Mouse (Mus musculus) forebrain, postnatal 0 days (tissue): ENCODE data around the gene Prkcg. TPM values are rescaled to one million over a fixed set of nuclear protein-coding genes. Genes with fewer than 3 reads are reported as not detected.
A peak's percentile ranks its signal among the peaks of the same experiment; 100 is the strongest.

Experiments used
- ATAC-seq: fragments of 200-750 bp; cut with Nextera tagmentation; 2 replicates; pipeline ENCODE4 v1.8.0; 2017; ENCODE audit warnings: mild to moderate bottlenecking, moderate library complexity
- DNase-seq: peaks from one replicate; pipeline ENCODE4 v3.0.0-alpha.2; 2015
- H3K27ac ChIP-seq: fragments of 300-500 bp; sonication (generic); 2 replicates; pipeline ENCODE4 v1.5.1; 2014; ENCODE audit warnings: low read depth, mild to moderate bottlenecking, antibody characterized with exemption, low read length, moderate library complexity, mixed read lengths
- H3K27me3 ChIP-seq: fragments of 300-500 bp; sonication (generic); 2 replicates; pipeline ENCODE4 v1.6.1; 2014; ENCODE audit warnings: mild to moderate bottlenecking, low read length, mixed read lengths; ENCODE audit not compliant: insufficient read depth
- H3K36me3 ChIP-seq: fragments of 300-500 bp; sonication (generic); 2 replicates; pipeline ENCODE4 v1.6.1; 2014; ENCODE audit warnings: mild to moderate bottlenecking, moderate library complexity; ENCODE audit not compliant: insufficient read depth
- H3K4me1 ChIP-seq: fragments of 300-500 bp; sonication (generic); 2 replicates; pipeline ENCODE4 v1.6.1; 2014; ENCODE audit warnings: antibody characterized with exemption; ENCODE audit not compliant: insufficient read depth
- H3K4me2 ChIP-seq: fragments of 300-500 bp; sonication (generic); 2 replicates; pipeline ENCODE4 v1.6.1; 2014; ENCODE audit warnings: low read depth, mild to moderate bottlenecking, moderate library complexity
- H3K4me3 ChIP-seq: fragments of 300-500 bp; sonication (generic); 2 replicates; pipeline ENCODE4 v1.5.1; 2014; ENCODE audit warnings: low read depth, low read length, mixed read lengths
- H3K9ac ChIP-seq: fragments of 300-500 bp; sonication (generic); 2 replicates; pipeline ENCODE4 v1.6.1; 2014; ENCODE audit warnings: mild to moderate bottlenecking
- H3K9me3 ChIP-seq: fragments of 300-500 bp; sonication (generic); 2 replicates; pipeline ENCODE4 v1.6.1; 2016; ENCODE audit warnings: low read length
- CTCF ChIP-seq: sonication (generic); IDR thresholded peaks from 2 replicates; pipeline ENCODE4 v1.5.1; 2016; ENCODE audit warnings: antibody characterized with exemption, control low read depth, low read depth
- WGBS: fragments of 180-500 bp; shearing (Covaris S2); extraction: QIAGEN DNeasy Blood & Tissue Kit; methylation state at CpG from one replicate; pipeline ENCODE4 v1.1.7; 2014; 5-methylcytosine and 5-hydroxymethylcytosine counted together
- polyA plus RNA-seq: library from polyadenylated mRNA; unstranded; fragments of >200 nt; fragmentation: Nextera tagmentation; extraction: Ambion mirVana; gene quantifications from 2 replicates; pipeline ENCODE4 v1.2.1, GENCODE M21; 2015
- total RNA-seq: library from RNA; depleted of rRNA; stranded (reverse); fragments of >200 nt; gene quantifications from 2 replicates; pipeline ENCODE4 v1.2.3, GENCODE M21; 2014

The Prkcg gene
- total and polyA plus RNA-seq, 2 experiments from 2014 or later = 10.2 to 15.1 TPM

DNA sequence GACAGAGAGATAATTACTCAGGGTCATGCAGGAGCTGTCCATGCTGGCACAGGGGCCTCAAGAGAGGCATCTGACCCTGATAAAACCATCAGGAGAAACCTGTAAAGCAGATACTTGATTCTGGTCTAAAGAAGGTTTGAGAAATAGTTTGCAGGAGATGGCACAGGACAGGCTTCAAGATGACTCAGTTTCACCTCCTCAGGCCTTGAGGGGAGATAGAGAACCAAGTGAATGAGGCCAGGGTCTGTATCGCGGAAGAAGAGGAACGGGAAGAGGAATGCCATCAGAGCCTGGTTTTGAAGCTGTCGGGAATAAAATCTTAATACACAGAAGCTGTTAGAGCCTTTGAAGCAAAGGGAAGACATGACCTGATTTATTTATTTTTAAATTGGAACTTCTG is 28.7 kb downstream of the Prkcg start:
- Histone ChIP-seq H3K27ac (no peak overlapping the region), H3K27me3 (no peaks in the 10 kb centered on the region), H3K36me3 (peaks cover 27% of the 10 kb centered on the region), H3K9me3 (no peaks in the 10 kb centered on the region), H3K9ac (no peak overlapping the region), H3K4me3 (no peak overlapping the region), H3K4me2 (no peak overlapping the region), H3K4me1 (no peaks in the 10 kb centered on the region)
- no peak for TF ChIP-seq CTCF
- ATAC-seq = no peak
- DNase-seq = no peak
- WGBS = 50% methylated on average over 4 of the region's 4 CpGs

GRCm38 (mm10) chr7:3320856-3321255 is 31.9 kb downstream of the Prkcg start:
- Histone ChIP-seq H3K9me3 (no peaks in the 10 kb centered on the region), H3K4me2 (no peak overlapping the region), H3K4me3 (no peak overlapping the region), H3K4me1 (no peaks in the 10 kb centered on the region), H3K9ac (no peak overlapping the region), H3K36me3 (peaks cover 39% of the 10 kb centered on the region), H3K27me3 (no peaks in the 10 kb centered on the region), H3K27ac (no peak overlapping the region)
- no peak for TF ChIP-seq CTCF
- no peak for DNase-seq
- no peak for ATAC-seq
- 67% methylated on average over 3 of the region's 3 CpGs for WGBS

DNA sequence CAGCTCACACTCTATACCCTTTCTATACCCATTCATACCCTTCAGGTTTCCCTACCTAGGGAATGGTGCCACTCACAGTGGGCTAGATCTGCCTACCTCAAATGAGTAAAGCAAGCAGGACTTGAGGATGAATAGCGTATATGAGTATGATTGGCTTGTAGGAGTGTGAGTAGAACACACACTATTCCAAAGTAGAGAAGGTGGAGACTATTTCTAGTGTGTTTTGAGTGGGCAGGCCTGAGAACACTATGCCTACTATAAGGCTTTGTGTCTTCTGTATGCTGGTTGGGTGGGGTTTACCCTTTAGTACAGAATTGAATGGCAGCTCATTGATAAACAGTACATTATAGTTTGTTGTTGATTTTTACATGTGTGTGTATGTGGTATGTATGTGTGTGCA is 34.8 kb downstream of the Prkcg start:
- Histone ChIP-seq H3K27me3 (no peaks in the 10 kb centered on the region), H3K4me2 (no peak overlapping the region), H3K4me3 (no peak overlapping the region), H3K9ac (no peak overlapping the region), H3K4me1 (no peaks in the 10 kb centered on the region), H3K9me3 (no peaks in the 10 kb centered on the region), H3K27ac (no peak overlapping the region), H3K36me3 (peaks cover 53% of the 10 kb centered on the region)
- no peak for DNase-seq
- 90% methylated on average over 1 of the region's 1 CpGs for WGBS
- ATAC-seq = no peak
- no peak for TF ChIP-seq CTCF

GRCm38 (mm10) chr7:3327961-3328360 is 39.0 kb downstream of the Prkcg start:
- DNase-seq (no peak), ATAC-seq (no peak)
- Histone ChIP-seq H3K36me3 (peaks cover 34% of the 10 kb centered on the region), H3K4me2 (no peak overlapping the region), H3K9ac (no peak overlapping the region), H3K27me3 (no peaks in the 10 kb centered on the region), H3K27ac (no peak overlapping the region), H3K4me1 (no peaks in the 10 kb centered on the region), H3K9me3 (no peaks in the 10 kb centered on the region), H3K4me3 (no peak overlapping the region)
- 83% methylated on average over 4 of the region's 4 CpGs for WGBS
- TF ChIP-seq CTCF = no peak

- H3K9me3 ChIP-seq = no peaks in the 10 kb centered on the region
- no peak overlapping the region for H3K4me3 ChIP-seq
- peak; percentile 87 for DNase-seq
- 21% methylated on average over 31 of the region's 31 CpGs for WGBS
- no peak overlapping the region for H3K9ac ChIP-seq
- ATAC-seq = peak; percentile 30; the same call in 1 of the 2 replicates
- peak overlapping the region; percentile 26; the same call in 1 of the 2 replicates for H3K4me2 ChIP-seq
- H3K27me3 ChIP-seq = no peaks in the 10 kb centered on the region
- H3K27ac ChIP-seq = no peak overlapping the region
- H3K4me1 ChIP-seq = 0 out of 2 replicates have a peak, but pooled peaks cover 8% of the 10 kb centered on the region
- peak; percentile 97 for TF ChIP-seq CTCF
- H3K36me3 ChIP-seq = peaks cover 22% of the 10 kb centered on the region
Observed at GRCm38 (mm10) chr7:3329776-3330546, 41.0 kb downstream of the Prkcg start.

DNA sequence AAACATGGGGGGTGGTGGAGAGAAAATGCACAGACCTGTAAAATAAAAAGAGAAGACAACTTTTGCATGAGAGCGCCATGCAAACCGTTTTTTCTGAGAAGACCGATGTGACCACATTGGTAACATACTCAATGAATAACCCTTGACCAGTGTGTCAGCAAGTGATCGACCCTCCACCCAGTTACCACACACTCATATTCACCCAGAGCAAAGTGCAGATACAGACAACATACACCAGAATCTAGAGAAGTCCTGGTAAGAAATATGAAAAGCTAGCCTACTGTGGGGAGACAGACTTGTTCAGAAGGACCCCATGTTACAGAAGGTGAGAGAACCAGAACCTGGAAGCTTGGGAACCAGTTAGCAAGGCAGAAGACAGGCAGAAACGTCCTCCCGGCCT is 42.2 kb downstream of the Prkcg start:
- WGBS = 50% methylated on average over 6 of the region's 6 CpGs
- peaks cover 17% of the 10 kb centered on the region for H3K36me3 ChIP-seq
- H3K27me3 ChIP-seq = no peaks in the 10 kb centered on the region
- 0 out of 2 replicates have a peak, but pooled peaks cover 8% of the 10 kb centered on the region for H3K4me1 ChIP-seq
- DNase-seq (no peak), ATAC-seq (no peak)
- H3K4me3 ChIP-seq = peak overlapping the region; percentile 82
- TF ChIP-seq CTCF = no peak
- peak overlapping the region; percentile 86 for H3K4me2 ChIP-seq
- H3K27ac ChIP-seq = no peak overlapping the region
- H3K9me3 ChIP-seq = no peaks in the 10 kb centered on the region
- peak overlapping the region; percentile 87; the same call in 1 of the 2 replicates for H3K9ac ChIP-seq

GRCm38 (mm10) chr7:3331581-3332223 is 42.7 kb downstream of the Prkcg start:
- Histone ChIP-seq H3K4me3 (peak overlapping the region; percentile 82), H3K9ac (peak overlapping the region; percentile 87), H3K4me1 (0 out of 2 replicates have a peak, but pooled peaks cover 8% of the 10 kb centered on the region), H3K27me3 (no peaks in the 10 kb centered on the region), H3K27ac (peak overlapping the region; percentile 86), H3K36me3 (peaks cover 17% of the 10 kb centered on the region), H3K9me3 (no peaks in the 10 kb centered on the region), H3K4me2 (peak overlapping the region; percentile 86)
- under 1% methylated on average over 26 of the region's 27 CpGs for WGBS
- ATAC-seq (peak; percentile 90), DNase-seq (peak; percentile 90)
- peak; percentile 46 for TF ChIP-seq CTCF
